Mouse (Mus musculus) kidney, adult 2 months (tissue): ENCODE measurements around the gene Hmgb3.

Experiments
- CTCF ChIP-seq: fragments of 200-500 bp; conservative IDR thresholded peaks from 2 replicates; pipeline ENCODE4 v1.5.1; 2011; ENCODE audit warnings: low read depth, mild to moderate bottlenecking, control low read depth, low read length, moderate library complexity, mixed read lengths; ENCODE audit not compliant: insufficient read depth, insufficient read length
- POLR2A ChIP-seq: fragments of 200-500 bp; IDR thresholded peaks from one replicate; pipeline ENCODE4 v1.6.1; 2011; ENCODE audit warnings: low read depth, low read length, control low read depth

GRCm38 (mm10) chrX:71559336-71559735 lies 3.6 kb downstream of the Hmgb3 start:
- TF ChIP-seq POLR2A (no peak), CTCF (no peak)
